In the genomic region with DNA sequence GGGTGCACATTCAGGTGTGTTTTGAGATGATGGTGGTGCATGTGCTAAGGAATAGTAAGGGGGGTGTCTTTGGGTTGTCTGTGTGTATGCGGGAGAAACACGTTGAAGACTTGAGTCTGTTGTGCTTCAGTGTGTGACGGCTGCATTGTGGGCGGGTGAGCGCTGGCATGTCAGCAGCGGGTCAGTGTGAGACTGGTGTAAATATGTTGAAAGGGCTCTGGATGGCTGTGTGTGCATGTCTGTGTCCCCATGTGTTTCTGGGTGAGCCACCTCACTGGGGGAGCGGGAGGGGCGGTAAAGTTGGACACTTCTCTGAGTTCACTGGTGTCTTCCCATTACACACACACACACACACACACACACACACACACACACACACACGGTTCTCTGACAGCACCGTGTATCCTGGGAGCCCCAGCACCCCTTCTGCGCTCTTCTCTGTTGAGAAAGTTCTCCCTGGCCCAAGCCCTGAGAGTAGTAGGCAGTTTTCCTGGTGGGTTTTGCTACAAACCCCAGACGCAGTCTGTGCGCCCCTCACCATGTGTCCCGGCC, we compare ENCODE assay signal across 8 mouse cellular contexts. TPM values are rescaled to one million over a fixed set of nuclear protein-coding genes. Genes with fewer than 3 reads are reported as not detected.
DNase-seq lines count a peak whose midpoint lies in the region; ATAC-seq lines count a peak whose summit lies in the region.

No protein-coding gene starts in this region.

- peak overlapping the region; percentile 99 for H3K27ac ChIP-seq in heart, embryonic 14.5 days (replicated peaks in 1 of 2; ENCODE audit: control insufficient read depth in 1 of 2, insufficient read depth in 1 of 2, low read depth in 2 of 2, low read length in 2 of 2)
- peak overlapping the region; percentile 92 for H3K27ac ChIP-seq in midbrain, embryonic 12.5 days (replicated peaks)

- H3K4me3 ChIP-seq in erythroblast, embryonic 14.5 days (replicated peaks): peak overlapping the region; percentile 89
- H3K4me3 ChIP-seq in heart, embryonic 14.5 days (ENCODE audit: control insufficient read depth in 1 of 2, insufficient read depth in 1 of 2, low read depth in 1 of 2, low read length in 2 of 2): peak overlapping the region; percentile 90 to 94
- peak overlapping the region; percentile 71 for H3K4me3 ChIP-seq in midbrain, embryonic 12.5 days

- peak overlapping the region; percentile 97 for H3K9ac ChIP-seq in heart, embryonic 14.5 days (ENCODE audit: low read length)
- peak overlapping the region; percentile 90 for H3K9ac ChIP-seq in midbrain, embryonic 12.5 days (replicated peaks)

- H3K9me3 ChIP-seq in erythroblast, embryonic 14.5 days (ENCODE audit: control insufficient read depth, low read length): no peaks in the 10 kb centered on the region; the same call in 1 of the 2 replicates
- H3K9me3 ChIP-seq in heart, embryonic 14.5 days (ENCODE audit: control insufficient read depth, low read length): no peaks in the 10 kb centered on the region
- H3K9me3 ChIP-seq in midbrain, embryonic 12.5 days: no peaks in the 10 kb centered on the region

- peaks cover 34% of the 10 kb centered on the region for H3K27me3 ChIP-seq in erythroblast, embryonic 14.5 days (ENCODE audit: control insufficient read depth)
- no peaks in the 10 kb centered on the region for H3K27me3 ChIP-seq in heart, embryonic 14.5 days (ENCODE audit: control insufficient read depth, insufficient read depth, low read length)
- H3K27me3 ChIP-seq in midbrain, embryonic 12.5 days: peaks cover 36% of the 10 kb centered on the region

- H3K4me2 ChIP-seq in heart, embryonic 14.5 days (ENCODE audit: low read length): peak overlapping the region; percentile 98
- H3K4me2 ChIP-seq in midbrain, embryonic 12.5 days (replicated peaks): peak overlapping the region; percentile 96

- no peak for ATAC-seq in erythroblast, adult 5-6 weeks (replicated peaks; ENCODE audit: low FRiP score, poor library complexity, severe bottlenecking)
- ATAC-seq in heart, embryonic 14.5 days (ENCODE audit: insufficient number of reproducible peaks, insufficient read depth, low FRiP score, low read depth): no peak
- ATAC-seq in midbrain, embryonic 12.5 days (ENCODE audit: low FRiP score, low read depth): no peak

- H3K4me1 ChIP-seq in erythroblast, embryonic 14.5 days (ENCODE audit: control insufficient read depth): peaks cover 79% of the 10 kb centered on the region
- H3K4me1 ChIP-seq in heart, embryonic 14.5 days (ENCODE audit: control insufficient read depth in 2 of 2, insufficient read depth in 2 of 2, low read length in 2 of 2): peaks cover 17 to 33% of the 10 kb centered on the region in 2 experiments
- H3K4me1 ChIP-seq in midbrain, embryonic 12.5 days: peaks cover 50% of the 10 kb centered on the region

- peaks cover 16% of the 10 kb centered on the region for H3K36me3 ChIP-seq in erythroblast, embryonic 14.5 days (ENCODE audit: control insufficient read depth)
- peaks cover 3% of the 10 kb centered on the region; the same call in 1 of the 2 replicates for H3K36me3 ChIP-seq in heart, embryonic 14.5 days (ENCODE audit: control insufficient read depth, insufficient read depth, low read length)
- H3K36me3 ChIP-seq in midbrain, embryonic 12.5 days: no peaks in the 10 kb centered on the region

- WGBS in heart, embryonic 14.5 days: 2% methylated on average over 14 of the region's 14 CpGs
- 1% methylated on average over 14 of the region's 14 CpGs for whole genome bisulfite sequencing in midbrain, embryonic 12.5 days

- DNase-seq in CD4-positive helper T cell, adult 2 months (ENCODE audit: low read depth, low spot score): peak; percentile 65
- peak; percentile 23 to 48 for DNase-seq in cerebellum, postnatal 36 days
- DNase-seq in kidney, postnatal 4 days: peak; percentile 45 to 67
- DNase-seq in testis, postnatal 10 days (ENCODE audit: low spot score): peak; percentile 47

RNA-seq across cellular contexts. Expression of a gene that starts 3.3 kb away (rescaled TPM):
- polyA plus RNA-seq in erythroblast, embryonic 14.5 days (2012): 63.0 and 92.9 TPM in 2 replicates
- 2.3 TPM in 1 of 2 replicates, not detected in the other for total RNA-seq in erythroblast, adult 5-6 weeks (2015; ENCODE audit: low replicate concordance)
- total RNA-seq in erythroblast, adult 5-6 weeks (2017; ENCODE audit: low replicate concordance): 1.5 and 7.5 TPM in 2 replicates
- 3.8 and 5.2 TPM in 2 replicates for polyA plus RNA-seq in heart, embryonic 14.5 days (2014; fragmentation: Nextera tagmentation; extraction: Ambion mirVana)
- 17.3 and 18.9 TPM in 2 replicates for polyA plus RNA-seq in midbrain, embryonic 12.5 days (2016; fragmentation: Nextera tagmentation; extraction: Ambion mirVana)

RNA-seq across cellular contexts. Expression of a gene that starts 24.9 kb away (rescaled TPM):
- 6.3 and 7.0 TPM in 2 replicates for polyA plus RNA-seq in erythroblast, embryonic 14.5 days (2012)
- total RNA-seq in erythroblast, adult 5-6 weeks (2015; ENCODE audit: low replicate concordance): 2.5 and 9.4 TPM in 2 replicates
- 17.7 and 30.0 TPM in 2 replicates for total RNA-seq in erythroblast, adult 5-6 weeks (2017; ENCODE audit: low replicate concordance)
- 10.6 and 11.2 TPM in 2 replicates for polyA plus RNA-seq in heart, embryonic 14.5 days (2014; fragmentation: Nextera tagmentation; extraction: Ambion mirVana)
- 43.2 and 48.8 TPM in 2 replicates for polyA plus RNA-seq in midbrain, embryonic 12.5 days (2016; fragmentation: Nextera tagmentation; extraction: Ambion mirVana)

RNA-seq across cellular contexts. Expression of a gene that starts 38.1 kb away (rescaled TPM):
- 7.8 and 7.9 TPM in 2 replicates for polyA plus RNA-seq in erythroblast, embryonic 14.5 days (2012)
- total RNA-seq in erythroblast, adult 5-6 weeks (2015; ENCODE audit: low replicate concordance): not detected in 2 replicates
- total RNA-seq in erythroblast, adult 5-6 weeks (2017; ENCODE audit: low replicate concordance): 2.0 and 4.3 TPM in 2 replicates
- 9.9 and 11.7 TPM in 2 replicates for polyA plus RNA-seq in heart, embryonic 14.5 days (2014; fragmentation: Nextera tagmentation; extraction: Ambion mirVana)
- polyA plus RNA-seq in midbrain, embryonic 12.5 days (2016; fragmentation: Nextera tagmentation; extraction: Ambion mirVana): 20.5 and 20.6 TPM in 2 replicates

RNA-seq across cellular contexts. Expression of a gene that starts 52.2 kb away (rescaled TPM):
- 0.02 TPM in 1 of 2 replicates, not detected in the other for polyA plus RNA-seq in erythroblast, embryonic 14.5 days (2012)
- total RNA-seq in erythroblast, adult 5-6 weeks (2015; ENCODE audit: low replicate concordance): 7.7 and 15.7 TPM in 2 replicates
- total RNA-seq in erythroblast, adult 5-6 weeks (2017; ENCODE audit: low replicate concordance): 2.6 and 7.1 TPM in 2 replicates
- 3.3 and 3.7 TPM in 2 replicates for polyA plus RNA-seq in heart, embryonic 14.5 days (2014; fragmentation: Nextera tagmentation; extraction: Ambion mirVana)
- polyA plus RNA-seq in midbrain, embryonic 12.5 days (2016; fragmentation: Nextera tagmentation; extraction: Ambion mirVana): 1.3 and 1.5 TPM in 2 replicates
